Mouse (Mus musculus) CH12.LX (cell line): ENCODE results near the gene Mcf2l. TPM values are rescaled to one million over a fixed set of nuclear protein-coding genes. Genes with fewer than 3 reads are reported as not detected.

Experiments used
- DNase-seq: peaks from one replicate; pipeline ENCODE4 v3.0.0-alpha.2; 2013; ENCODE audit errors: extremely low read depth
- H3K27ac ChIP-seq: 2 replicates; pipeline ENCODE4 v1.5.1; 2012; ENCODE audit warnings: low read depth, mild to moderate bottlenecking, control low read depth, moderate library complexity; ENCODE audit not compliant: insufficient read depth
- H3K27me3 ChIP-seq: replicated peaks from 2 replicates; pipeline ENCODE3; 2012; ENCODE audit warnings: inconsistent platforms
- H3K36me3 ChIP-seq, 2 experiments: replicated peaks in 1 of 2; 2 replicates each; pipeline versions ENCODE3 to v1.6.1; 2012; ENCODE audit warnings: inconsistent platforms in 1 of 2, low read length in 1 of 2, mild to moderate bottlenecking in 1 of 2, mixed read lengths in 1 of 2, moderate library complexity in 1 of 2; ENCODE audit not compliant: control insufficient read depth in 1 of 2, insufficient read depth in 1 of 2
- H3K4me1 ChIP-seq, 2 experiments: 2 replicates each; pipeline ENCODE4 v1.6.1; 2012; ENCODE audit warnings: inconsistent platforms in 1 of 2, moderate library complexity in 1 of 2; ENCODE audit not compliant: insufficient read depth in 2 of 2, control insufficient read depth in 1 of 2
- H3K4me2 ChIP-seq: 2 replicates; pipeline ENCODE4 v1.6.1; 2012; ENCODE audit warnings: low read depth, mild to moderate bottlenecking, control low read depth; ENCODE audit not compliant: poor library complexity, insufficient read depth, severe bottlenecking
- H3K4me3 ChIP-seq, 3 experiments: fragments of 150-350 bp in 1 of 3; sonication (generic) in 1 of 3; replicated peaks in 1 of 3; 2 replicates each; pipeline versions ENCODE3 to v1.5.1; 2011 to 2012; ENCODE audit warnings: low read depth in 2 of 3, low read length in 2 of 3, mild to moderate bottlenecking in 2 of 3, moderate library complexity in 2 of 3, control low read depth in 1 of 3, improper control_type of control experiment in 1 of 3, inconsistent platforms in 1 of 3, mixed read lengths in 1 of 3; ENCODE audit not compliant: poor library complexity in 1 of 3
- H3K79me2 ChIP-seq: replicated peaks from 2 replicates; pipeline ENCODE4 v1.6.1; 2012; ENCODE audit warnings: mild to moderate bottlenecking, moderate library complexity; ENCODE audit not compliant: control insufficient read depth, poor library complexity, insufficient read depth, severe bottlenecking; ENCODE audit errors: extremely low read depth
- H3K9ac ChIP-seq: 2 replicates; pipeline ENCODE4 v1.6.1; 2012; ENCODE audit warnings: low read depth, mild to moderate bottlenecking, control low read depth, moderate library complexity; ENCODE audit not compliant: insufficient read depth
- H3K9me3 ChIP-seq: replicated peaks from 2 replicates; pipeline ENCODE3; 2012; ENCODE audit warnings: low read length, inconsistent platforms, mixed read lengths
- BHLHE40 ChIP-seq: IDR thresholded peaks from 2 replicates; pipeline ENCODE4 v1.6.1; 2011; ENCODE audit warnings: mild to moderate bottlenecking, low read depth, low read length, improper control_type of control experiment
- CHD1 ChIP-seq: IDR thresholded peaks from 2 replicates; pipeline ENCODE4 v1.6.1; 2012; ENCODE audit warnings: low read depth, low read length, improper control_type of control experiment, inconsistent platforms
- E2F4 ChIP-seq: IDR thresholded peaks from 2 replicates; pipeline ENCODE4 v1.6.1; 2011; ENCODE audit warnings: low read depth, low read length, improper control_type of control experiment; ENCODE audit not compliant: insufficient replicate concordance
- ELF1 ChIP-seq: IDR thresholded peaks from 2 replicates; pipeline ENCODE4 v1.6.1; 2014; ENCODE audit warnings: low read depth, mild to moderate bottlenecking, inconsistent platforms, low read length, improper control_type of control experiment
- HCFC1 ChIP-seq: IDR thresholded peaks from 2 replicates; pipeline ENCODE4 v1.6.1; 2012; ENCODE audit warnings: low read depth, mild to moderate bottlenecking, inconsistent platforms, low read length, improper control_type of control experiment
- JUN ChIP-seq: IDR thresholded peaks from 2 replicates; pipeline ENCODE4 v1.6.1; 2011; ENCODE audit warnings: low read depth, mild to moderate bottlenecking, low read length, improper control_type of control experiment, moderate library complexity; ENCODE audit not compliant: insufficient read depth
- JUND ChIP-seq: conservative IDR thresholded peaks from 2 replicates; pipeline ENCODE4 v1.6.1; 2011; ENCODE audit warnings: low read depth, low read length, improper control_type of control experiment
- KAT2A ChIP-seq: IDR thresholded peaks from 2 replicates; pipeline ENCODE4 v1.6.1; 2012; ENCODE audit warnings: low read length, improper control_type of control experiment, inconsistent platforms; ENCODE audit not compliant: insufficient replicate concordance
- MAZ ChIP-seq: IDR thresholded peaks from 2 replicates; pipeline ENCODE4 v1.6.1; 2012; ENCODE audit warnings: low read depth, mild to moderate bottlenecking, inconsistent platforms, low read length, improper control_type of control experiment, moderate library complexity
- MEF2A ChIP-seq: IDR thresholded peaks from 2 replicates; pipeline ENCODE4 v1.6.1; 2014; ENCODE audit warnings: low read depth, mild to moderate bottlenecking, inconsistent platforms, low read length, improper control_type of control experiment, borderline replicate concordance
- MXI1 ChIP-seq: IDR thresholded peaks from 2 replicates; pipeline ENCODE4 v1.6.1; 2011; ENCODE audit warnings: mild to moderate bottlenecking, low read depth, low read length, improper control_type of control experiment
- MYC ChIP-seq: IDR thresholded peaks from 2 replicates; pipeline ENCODE4 v1.6.1; 2011; ENCODE audit warnings: low read depth, mild to moderate bottlenecking, improper control_type of control experiment, low read length
- NRF1 ChIP-seq: IDR thresholded peaks from 2 replicates; pipeline ENCODE4 v1.6.1; 2014; ENCODE audit warnings: low read depth, mild to moderate bottlenecking, inconsistent platforms, low read length, improper control_type of control experiment, moderate library complexity
- POLR2A ChIP-seq: IDR thresholded peaks from 2 replicates; pipeline ENCODE4 v1.6.1; 2011; ENCODE audit warnings: low read depth, mild to moderate bottlenecking, improper control_type of control experiment, low read length
- POLR2AphosphoS2 ChIP-seq: IDR thresholded peaks from 2 replicates; pipeline ENCODE4 v1.6.1; 2011; ENCODE audit warnings: low read depth, low read length, improper control_type of control experiment
- RAD21 ChIP-seq: IDR thresholded peaks from 2 replicates; pipeline ENCODE4 v1.6.1; 2011; ENCODE audit warnings: low read depth, mild to moderate bottlenecking, low read length, improper control_type of control experiment, moderate library complexity
- RCOR1 ChIP-seq: conservative IDR thresholded peaks from 2 replicates; pipeline ENCODE4 v1.6.1; 2012; ENCODE audit warnings: low read depth, mild to moderate bottlenecking, inconsistent platforms, low read length, improper control_type of control experiment
- TBP ChIP-seq: conservative IDR thresholded peaks from 2 replicates; pipeline ENCODE4 v1.6.1; 2011; ENCODE audit warnings: low read depth, low read length, improper control_type of control experiment
- UBTF ChIP-seq: IDR thresholded peaks from 2 replicates; pipeline ENCODE4 v1.6.1; 2012; ENCODE audit warnings: low read depth, mild to moderate bottlenecking, inconsistent platforms, low read length, improper control_type of control experiment, moderate library complexity
- USF1 ChIP-seq: IDR thresholded peaks from 2 replicates; pipeline ENCODE4 v1.6.1; 2014; ENCODE audit warnings: low read depth, mild to moderate bottlenecking, inconsistent platforms, low read length, improper control_type of control experiment
- USF2 ChIP-seq: conservative IDR thresholded peaks from 2 replicates; pipeline ENCODE4 v1.6.1; 2011; ENCODE audit warnings: low read depth, low read length, improper control_type of control experiment
- ZC3H11A ChIP-seq: IDR thresholded peaks from 2 replicates; pipeline ENCODE4 v1.6.1; 2012; ENCODE audit warnings: low read depth, mild to moderate bottlenecking, inconsistent platforms, low read length, improper control_type of control experiment
- ZKSCAN1 ChIP-seq: IDR thresholded peaks from 2 replicates; pipeline ENCODE4 v1.6.1; 2012; ENCODE audit warnings: low read depth, inconsistent platforms, low read length, improper control_type of control experiment, borderline replicate concordance
- ZMIZ1 ChIP-seq: IDR thresholded peaks from 2 replicates; pipeline ENCODE4 v1.6.1; 2012; ENCODE audit warnings: low read depth, mild to moderate bottlenecking, inconsistent platforms, low read length, improper control_type of control experiment
- ZNF384 ChIP-seq: IDR thresholded peaks from 2 replicates; pipeline ENCODE4 v1.6.1; 2012; ENCODE audit warnings: low read depth, low read length, improper control_type of control experiment, inconsistent platforms
- dilution Hi-C: fragments of 300-500 bp; cut with MboI; formaldehyde crosslinking; loops from 2 replicates; pipeline ENCODE4 v1.14.3; 2020; ENCODE audit warnings: low sequenced_read_pairs; ENCODE audit not compliant: extremely low pct_unique_long_range_greater_than_20kb, extremely low pct_ligation_motif_present
- in situ Hi-C: fragments of 300-500 bp; cut with MboI; formaldehyde crosslinking; loops from 3 replicates; pipeline ENCODE4 v1.14.3; 2019; ENCODE audit warnings: low sequenced_read_pairs, low pct_ligation_motif_present, low pct_unique_long_range_greater_than_20kb, mixed read lengths
- polyA plus RNA-seq: library from polyadenylated mRNA; unstranded; fragments of >175 nt; gene quantifications from 2 replicates; pipeline ENCODE4 v1.2.1, GENCODE M21; 2012; ENCODE audit warnings: low read depth; ENCODE audit not compliant: insufficient read length
- total RNA-seq, 2 experiments: library from RNA; depleted of rRNA; stranded (reverse); fragments of 300-350 nt in 1 of 2; fragments of >200 nt in 1 of 2; gene quantifications; 2 replicates each; pipeline ENCODE4 v1.2.3; 2012 to 2014

Gene Mcf2l
- total and polyA plus RNA-seq, 3 experiments = not detected

DNA sequence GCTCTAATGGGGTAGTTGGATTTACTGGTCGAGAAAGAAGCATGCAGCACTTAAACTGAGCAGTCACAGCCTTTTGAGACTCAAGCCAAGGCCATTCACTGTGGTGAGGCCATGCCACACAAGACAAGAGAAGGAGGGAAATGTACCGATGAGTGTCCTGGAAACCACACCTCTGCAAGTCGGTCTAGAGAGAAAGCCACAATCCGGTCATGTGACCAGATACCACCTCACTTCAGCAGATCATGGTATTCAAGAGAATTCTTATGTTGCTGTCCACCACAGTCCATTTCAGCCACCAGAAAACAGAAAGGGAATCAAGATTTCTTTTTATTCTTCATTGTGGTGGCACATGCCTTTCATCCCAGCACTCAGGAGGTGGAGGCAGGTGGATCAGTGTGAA lies 167.9 kb downstream of the Mcf2l start (continued):
- TF ChIP-seq HCFC1 = no peak
- no peak for TF ChIP-seq JUN

GRCm38 (mm10) chr8:13047652-13048051 lies 174.0 kb downstream of the Mcf2l start:
- dilution Hi-C loops = no loop called here
- Histone ChIP-seq H3K4me3 (no peak overlapping the region), H3K27ac (no peak overlapping the region), H3K27me3 (peaks cover 88% of the 10 kb centered on the region), H3K36me3 (no peaks in the 10 kb centered on the region), H3K9ac (no peak overlapping the region), H3K79me2 (no peaks in the 10 kb centered on the region), H3K4me1 (no peaks in the 10 kb centered on the region), H3K4me2 (no peak overlapping the region), H3K9me3 (peaks cover 7% of the 10 kb centered on the region)
- DNase-seq = no peak
- TF ChIP-seq POLR2A = no peak
- TF ChIP-seq ELF1 = no peak
- TF ChIP-seq MEF2A = no peak
- no peak for TF ChIP-seq TBP
- TF ChIP-seq ZC3H11A = no peak
- no peak for TF ChIP-seq MAZ
- no peak for TF ChIP-seq USF1
- no peak for TF ChIP-seq JUND
- no peak for TF ChIP-seq E2F4
- TF ChIP-seq MYC = no peak
- TF ChIP-seq MXI1 = no peak
- in situ Hi-C loops = no loop called here

DNA sequence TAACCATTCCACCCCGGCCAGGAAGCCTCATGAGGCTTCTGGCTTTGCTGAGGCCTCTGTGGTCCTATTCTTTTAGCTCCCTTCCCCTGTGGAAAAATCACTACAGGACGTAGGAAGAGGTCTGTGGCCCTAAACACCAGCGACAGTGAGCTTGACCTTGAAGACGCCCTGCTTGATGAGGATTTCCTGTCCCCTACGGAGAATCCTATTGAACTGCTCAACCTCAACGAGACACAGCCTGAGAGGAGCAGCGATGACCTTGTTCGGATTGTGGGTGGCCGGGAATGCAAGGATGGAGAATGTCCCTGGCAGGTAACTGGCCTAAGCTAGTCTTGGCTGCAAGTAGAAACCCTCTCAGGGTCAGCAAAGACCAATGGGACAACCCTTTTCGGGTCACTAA lies 176.9 kb downstream of the Mcf2l start:
- dilution Hi-C loops (no loop called here), in situ Hi-C loops (no loop called here)
- peaks cover 89% of the 10 kb centered on the region for H3K27me3 ChIP-seq
- no peaks in the 10 kb centered on the region for H3K4me1 ChIP-seq
- TF ChIP-seq USF2 = no peak
- no peak for TF ChIP-seq ZKSCAN1
- TF ChIP-seq JUND = no peak
- TF ChIP-seq USF1 = no peak
- TF ChIP-seq ZC3H11A = no peak
- TF ChIP-seq RAD21 = no peak
- TF ChIP-seq RCOR1 = no peak
- TF ChIP-seq POLR2A = no peak
- no peak for TF ChIP-seq ZNF384
- no peak for TF ChIP-seq JUN
- no peak for TF ChIP-seq ZMIZ1
- TF ChIP-seq CHD1 = no peak
- TF ChIP-seq KAT2A = no peak
- no peak for TF ChIP-seq NRF1
- no peak for TF ChIP-seq BHLHE40
- no peak for TF ChIP-seq POLR2AphosphoS2
- no peak for TF ChIP-seq MAZ
- TF ChIP-seq UBTF = no peak
- TF ChIP-seq MYC = no peak
- TF ChIP-seq MEF2A = no peak
- H3K36me3 ChIP-seq = no peaks in the 10 kb centered on the region
- no peak overlapping the region for H3K4me3 ChIP-seq
- H3K9ac ChIP-seq = no peak overlapping the region
- no peaks in the 10 kb centered on the region for H3K79me2 ChIP-seq
- peaks cover 7% of the 10 kb centered on the region for H3K9me3 ChIP-seq
- DNase-seq = no peak
- no peak overlapping the region for H3K27ac ChIP-seq
- H3K4me2 ChIP-seq = no peak overlapping the region
